Mouse (Mus musculus) heart, embryonic 15.5 days (tissue): ENCODE measurements around the gene L3hypdh. TPM values are rescaled to one million over a fixed set of nuclear protein-coding genes. Genes with fewer than 3 reads are reported as not detected.
A peak's percentile ranks its signal among the peaks of the same experiment; 100 is the strongest.
"Not testable (repeated sequence)": the region's sequence is repeated elsewhere in the genome, so short reads cannot be mapped to it uniquely, and the experiment has no call there.

Experiments
- ATAC-seq: fragments of 200-750 bp; cut with Nextera tagmentation; replicated peaks from 2 replicates; pipeline ENCODE4 v1.8.0; 2017; ENCODE audit warnings: low read depth, moderate TSS enrichment; ENCODE audit not compliant: insufficient number of reproducible peaks, insufficient read depth, low FRiP score
- H3K27ac ChIP-seq: fragments of 300-500 bp; sonication (generic); 2 replicates; pipeline ENCODE4 v1.5.1; 2015; ENCODE audit warnings: mild to moderate bottlenecking, inconsistent platforms
- H3K27me3 ChIP-seq: fragments of 300-500 bp; sonication (generic); 2 replicates; pipeline ENCODE4 v1.6.1; 2015; ENCODE audit warnings: inconsistent platforms
- H3K36me3 ChIP-seq: fragments of 300-500 bp; sonication (generic); 2 replicates; pipeline ENCODE4 v1.6.1; 2015; ENCODE audit warnings: mild to moderate bottlenecking, inconsistent platforms
- H3K4me1 ChIP-seq: fragments of 300-500 bp; sonication (generic); replicated peaks from 2 replicates; pipeline ENCODE4 v1.6.1; 2015; ENCODE audit warnings: inconsistent platforms
- H3K4me2 ChIP-seq: fragments of 300-500 bp; sonication (generic); 2 replicates; pipeline ENCODE4 v1.6.1; 2015; ENCODE audit warnings: inconsistent platforms, mild to moderate bottlenecking, moderate library complexity
- H3K4me3 ChIP-seq: fragments of 300-500 bp; sonication (generic); 2 replicates; pipeline ENCODE4 v1.5.1; 2015; ENCODE audit warnings: mild to moderate bottlenecking, inconsistent platforms
- H3K9ac ChIP-seq: fragments of 300-500 bp; sonication (generic); 2 replicates; pipeline ENCODE4 v1.6.1; 2015; ENCODE audit warnings: mild to moderate bottlenecking, inconsistent platforms
- H3K9me3 ChIP-seq: fragments of 300-500 bp; sonication (generic); replicated peaks from 2 replicates; pipeline ENCODE4 v1.6.1; 2016; ENCODE audit warnings: inconsistent platforms
- WGBS: fragments of 180-500 bp; shearing (Covaris S2); methylation state at CpG from one replicate; pipeline ENCODE4 v1.1.7; 2015; ENCODE audit warnings: mixed read lengths; 5-methylcytosine and 5-hydroxymethylcytosine counted together
- polyA plus RNA-seq: library from polyadenylated mRNA; unstranded; fragments of >200 nt; fragmentation: Nextera tagmentation; extraction: Ambion mirVana; gene quantifications from 2 replicates; pipeline ENCODE4 v1.2.1, GENCODE M21; 2015

Gene L3hypdh
- polyA plus RNA-seq, 1 experiment from 2014 or later: 19.9 TPM

DNA sequence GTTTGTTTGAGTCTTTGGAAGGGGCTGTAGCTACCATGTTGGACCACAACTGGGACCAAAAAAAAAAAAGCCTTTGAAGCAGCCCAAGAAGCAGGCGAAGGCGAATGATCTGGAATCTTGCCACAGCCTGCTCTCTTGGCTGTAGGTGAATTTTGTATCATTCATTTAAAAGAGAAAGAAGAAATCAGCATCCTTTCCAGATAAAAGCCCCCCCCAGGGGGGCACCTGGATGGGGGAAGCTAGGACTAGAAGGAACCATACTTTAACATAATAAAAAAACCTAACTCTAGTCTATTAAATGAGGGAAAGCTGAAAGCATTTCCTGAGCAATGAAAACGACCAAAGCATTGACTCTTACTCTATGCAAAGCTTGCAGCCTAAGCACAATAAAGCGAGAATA lies 34.4 kb downstream of the L3hypdh start:
- no peak overlapping the region for H3K9ac ChIP-seq
- ATAC-seq: no peak
- WGBS: 88% methylated on average over 4 of the region's 4 CpGs
- H3K27ac ChIP-seq: no peak overlapping the region
- H3K36me3 ChIP-seq: no peaks in the 10 kb centered on the region
- H3K27me3 ChIP-seq: no peaks in the 10 kb centered on the region
- no peak overlapping the region for H3K4me3 ChIP-seq
- H3K9me3 ChIP-seq: no peaks in the 10 kb centered on the region
- H3K4me1 ChIP-seq: no peaks in the 10 kb centered on the region
- no peak overlapping the region for H3K4me2 ChIP-seq

- ATAC-seq, H3K27ac ChIP-seq, H3K4me1 ChIP-seq, H3K27me3 ChIP-seq, H3K36me3 ChIP-seq, H3K4me2 ChIP-seq, H3K4me3 ChIP-seq, H3K9me3 ChIP-seq, H3K9ac ChIP-seq: not testable (repeated sequence)
- 81% methylated on average over 5 of the region's 5 CpGs for WGBS
These were observed 35.1 kb downstream of the L3hypdh start for GRCm38 (mm10) chr12:72050156-72050555.

DNA sequence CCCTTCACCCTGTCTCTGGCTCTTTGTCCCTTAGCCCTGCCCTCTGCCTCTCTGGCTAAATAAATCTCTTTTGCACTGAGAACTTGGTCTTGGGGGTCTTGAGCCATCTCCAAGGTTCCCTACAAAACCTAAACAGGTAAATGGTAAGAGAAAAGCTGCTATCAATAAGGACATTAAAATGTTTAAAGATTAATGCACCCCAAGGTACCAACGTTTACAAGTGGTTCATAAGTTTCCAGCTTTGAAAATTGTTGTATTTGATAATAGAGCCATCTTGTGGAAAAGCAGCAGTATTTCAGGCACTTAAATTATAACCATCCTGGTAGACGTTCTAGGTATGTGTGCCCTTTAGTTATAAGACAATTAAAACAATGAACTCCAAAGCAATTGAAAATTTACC lies 37.7 kb downstream of the L3hypdh start:
- no peak overlapping the region for H3K4me3 ChIP-seq
- no peak overlapping the region for H3K9ac ChIP-seq
- H3K27ac ChIP-seq: no peak overlapping the region
- no peak overlapping the region for H3K4me2 ChIP-seq
- no peak for ATAC-seq
- H3K9me3 ChIP-seq: no peaks in the 10 kb centered on the region
- H3K36me3 ChIP-seq: no peaks in the 10 kb centered on the region
- no peaks in the 10 kb centered on the region for H3K4me1 ChIP-seq
- 3% methylated on average over 2 of the region's 2 CpGs for WGBS
- no peaks in the 10 kb centered on the region for H3K27me3 ChIP-seq

GRCm38 (mm10) chr12:72041238-72041637 lies 44.0 kb downstream of the L3hypdh start:
- no peak overlapping the region for H3K4me2 ChIP-seq
- ATAC-seq: no peak
- H3K36me3 ChIP-seq: no peaks in the 10 kb centered on the region
- no peak overlapping the region for H3K4me3 ChIP-seq
- 87% methylated on average over 3 of the region's 3 CpGs for WGBS
- no peak overlapping the region for H3K27ac ChIP-seq
- peaks cover 21% of the 10 kb centered on the region for H3K4me1 ChIP-seq
- H3K9ac ChIP-seq: no peak overlapping the region
- H3K9me3 ChIP-seq: no peaks in the 10 kb centered on the region
- no peaks in the 10 kb centered on the region for H3K27me3 ChIP-seq

GRCm38 (mm10) chr12:72039501-72039900 lies 45.7 kb downstream of the L3hypdh start:
- Histone ChIP-seq H3K4me1 (peaks cover 24% of the 10 kb centered on the region), H3K9me3 (no peaks in the 10 kb centered on the region), H3K27me3 (no peaks in the 10 kb centered on the region), H3K4me2 (no peak overlapping the region), H3K4me3 (no peak overlapping the region), H3K9ac (no peak overlapping the region), H3K27ac (peak overlapping the region; percentile 21; the same call in 1 of the 2 replicates), H3K36me3 (no peaks in the 10 kb centered on the region)
- 34% methylated on average over 8 of the region's 8 CpGs for WGBS
- no peak for ATAC-seq

DNA sequence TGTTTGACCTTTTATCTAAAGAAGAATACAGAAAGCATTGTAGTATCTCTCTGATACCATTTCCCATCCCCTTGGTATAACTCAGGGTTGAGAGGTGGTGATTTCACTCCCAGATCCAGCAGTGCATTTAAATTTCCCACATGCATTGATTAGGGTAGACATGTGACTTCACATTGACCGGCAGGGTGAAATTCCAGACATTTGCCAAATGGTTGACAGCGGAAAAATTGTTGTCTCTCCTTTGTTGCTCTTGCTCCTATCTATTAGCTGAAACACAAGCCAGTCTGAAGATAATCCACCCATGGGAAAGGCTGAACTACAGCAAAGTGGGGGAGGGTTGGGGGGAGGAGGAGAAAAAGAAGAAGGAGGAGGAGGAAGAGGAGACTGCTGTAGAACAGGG lies 46.4 kb downstream of the L3hypdh start:
- H3K36me3 ChIP-seq: no peaks in the 10 kb centered on the region
- H3K4me1 ChIP-seq: peaks cover 24% of the 10 kb centered on the region
- H3K27ac ChIP-seq: peak overlapping the region; percentile 21; the same call in 1 of the 2 replicates
- no peak overlapping the region for H3K9ac ChIP-seq
- H3K27me3 ChIP-seq: no peaks in the 10 kb centered on the region
- no peak overlapping the region for H3K4me3 ChIP-seq
- ATAC-seq: no peak
- H3K4me2 ChIP-seq: no peak overlapping the region
- WGBS: 22% methylated on average over 2 of the region's 2 CpGs
- H3K9me3 ChIP-seq: no peaks in the 10 kb centered on the region

DNA sequence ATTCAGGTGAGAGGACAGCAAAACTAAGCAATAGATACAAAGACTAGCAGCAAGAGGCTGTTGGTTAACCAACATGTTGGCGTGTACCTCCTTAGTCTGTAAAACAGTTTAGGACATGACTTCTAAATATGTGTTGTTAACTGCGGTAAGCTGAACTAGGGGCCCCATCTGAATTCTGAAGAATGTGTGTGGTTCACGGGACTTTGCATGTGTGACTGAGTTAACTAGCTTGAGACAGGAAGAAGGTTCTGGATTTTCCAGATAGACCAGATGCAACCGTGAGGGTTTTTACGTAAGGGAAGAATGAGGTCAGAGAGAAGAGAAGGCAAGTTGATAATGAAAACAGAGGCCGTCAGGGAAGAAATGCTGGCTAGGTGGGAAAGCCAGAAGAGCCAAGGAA lies 48.2 kb downstream of the L3hypdh start:
- no peaks in the 10 kb centered on the region for H3K36me3 ChIP-seq
- no peaks in the 10 kb centered on the region for H3K9me3 ChIP-seq
- no peak overlapping the region for H3K4me2 ChIP-seq
- peaks cover 24% of the 10 kb centered on the region for H3K4me1 ChIP-seq
- no peak overlapping the region for H3K9ac ChIP-seq
- H3K4me3 ChIP-seq: no peak overlapping the region
- no peak for ATAC-seq
- peak overlapping the region; percentile 76; the same call in 1 of the 2 replicates for H3K27ac ChIP-seq
- no peaks in the 10 kb centered on the region for H3K27me3 ChIP-seq
- WGBS: 68% methylated on average over 6 of the region's 6 CpGs

- H3K27me3 ChIP-seq: no peaks in the 10 kb centered on the region
- peaks cover 24% of the 10 kb centered on the region for H3K4me1 ChIP-seq
- no peak overlapping the region for H3K4me2 ChIP-seq
- H3K9me3 ChIP-seq: no peaks in the 10 kb centered on the region
- H3K9ac ChIP-seq: no peak overlapping the region; the same call in 1 of the 2 replicates
- ATAC-seq: peak; percentile 39; the same call in 1 of the 2 replicates
- H3K27ac ChIP-seq: peak overlapping the region; percentile 76
- 24% methylated on average over 9 of the region's 9 CpGs for WGBS
- H3K36me3 ChIP-seq: no peaks in the 10 kb centered on the region
- H3K4me3 ChIP-seq: no peak overlapping the region
These were observed 49.1 kb downstream of the L3hypdh start for GRCm38 (mm10) chr12:72036097-72036661.

- Histone ChIP-seq H3K27ac (peak overlapping the region; percentile 41), H3K9me3 (no peaks in the 10 kb centered on the region), H3K27me3 (no peaks in the 10 kb centered on the region), H3K4me1 (peaks cover 8% of the 10 kb centered on the region), H3K36me3 (no peaks in the 10 kb centered on the region), H3K9ac (no peak overlapping the region), H3K4me3 (no peak overlapping the region), H3K4me2 (no peak overlapping the region)
- no peak for ATAC-seq
- 71% methylated on average over 6 of the region's 6 CpGs for WGBS
These were observed 53.4 kb downstream of the L3hypdh start for GRCm38 (mm10) chr12:72031794-72032193.

DNA sequence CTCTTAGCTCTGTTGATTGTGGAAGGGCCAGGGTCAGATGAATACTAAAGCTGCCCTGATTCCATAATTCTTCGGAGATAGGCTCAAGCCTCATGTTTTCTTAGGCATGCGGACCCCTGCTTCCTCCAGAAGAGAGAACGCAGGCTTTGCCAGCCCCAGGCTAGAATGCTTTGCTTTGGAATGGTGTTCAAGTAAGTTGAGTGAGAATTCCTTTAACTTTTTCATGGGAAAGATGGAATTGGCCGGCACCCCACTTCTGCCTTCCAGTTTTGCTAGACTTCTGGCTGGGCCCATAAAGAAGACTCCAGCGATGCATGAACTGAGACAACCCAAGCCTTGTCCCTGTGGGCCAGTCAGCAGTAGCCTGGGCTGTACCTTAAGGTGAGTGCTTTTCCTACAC lies 54.1 kb downstream of the L3hypdh start:
- H3K4me1 ChIP-seq: peaks cover 2% of the 10 kb centered on the region
- H3K27ac ChIP-seq: peak overlapping the region; percentile 41
- H3K36me3 ChIP-seq: no peaks in the 10 kb centered on the region
- no peak overlapping the region for H3K9ac ChIP-seq
- no peak for ATAC-seq
- WGBS: 60% methylated on average over 5 of the region's 5 CpGs
- H3K4me3 ChIP-seq: no peak overlapping the region
- H3K9me3 ChIP-seq: no peaks in the 10 kb centered on the region
- no peak overlapping the region for H3K4me2 ChIP-seq
- H3K27me3 ChIP-seq: no peaks in the 10 kb centered on the region

DNA sequence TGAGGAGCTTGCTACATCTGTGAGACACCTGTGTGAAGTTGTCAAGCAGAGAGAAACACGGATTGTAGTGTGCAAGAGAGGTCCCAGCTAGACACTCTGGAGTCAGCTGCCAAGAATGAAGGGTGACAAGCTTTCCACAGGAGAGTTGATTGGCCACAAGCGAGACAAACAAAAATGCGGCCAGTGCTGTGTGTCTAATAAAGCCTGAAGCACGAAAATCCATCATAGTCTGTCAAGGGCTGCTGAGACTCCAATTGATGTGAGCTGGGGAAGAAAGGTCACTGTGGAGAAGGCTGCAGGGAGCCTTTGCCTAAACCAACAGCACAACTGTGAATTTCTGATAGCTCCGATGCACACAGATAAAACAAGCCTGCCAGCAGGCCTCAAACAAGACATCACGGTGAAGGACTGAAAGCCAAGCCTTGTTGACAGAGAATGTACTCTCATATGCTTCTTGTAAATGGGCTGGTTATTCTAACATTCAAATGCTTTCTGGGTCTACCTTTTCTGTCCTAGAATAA lies 59.9 kb downstream of the L3hypdh start:
- no peak overlapping the region for H3K4me3 ChIP-seq
- H3K36me3 ChIP-seq: peaks cover 3% of the 10 kb centered on the region; the same call in 1 of the 2 replicates
- no peaks in the 10 kb centered on the region; the same call in 1 of the 2 replicates for H3K9me3 ChIP-seq
- WGBS: 46% methylated on average over 6 of the region's 6 CpGs
- no peak overlapping the region for H3K27ac ChIP-seq
- no peak overlapping the region for H3K9ac ChIP-seq
- ATAC-seq: no peak
- H3K27me3 ChIP-seq: no peaks in the 10 kb centered on the region
- peaks cover 20% of the 10 kb centered on the region for H3K4me1 ChIP-seq
- no peak overlapping the region for H3K4me2 ChIP-seq

GRCm38 (mm10) chr12:72023572-72023971 lies 61.7 kb downstream of the L3hypdh start:
- no peak overlapping the region for H3K4me2 ChIP-seq
- WGBS: 90% methylated on average over 5 of the region's 5 CpGs
- no peak overlapping the region for H3K27ac ChIP-seq
- H3K4me1 ChIP-seq: peaks cover 20% of the 10 kb centered on the region
- H3K9ac ChIP-seq: no peak overlapping the region
- H3K36me3 ChIP-seq: peaks cover 3% of the 10 kb centered on the region; the same call in 1 of the 2 replicates
- H3K27me3 ChIP-seq: no peaks in the 10 kb centered on the region
- no peak overlapping the region for H3K4me3 ChIP-seq
- no peaks in the 10 kb centered on the region; the same call in 1 of the 2 replicates for H3K9me3 ChIP-seq
- no peak for ATAC-seq
